Mouse (Mus musculus) heart, postnatal 4 days (tissue): ENCODE results near the gene Mrps31. TPM values are rescaled to one million over a fixed set of nuclear protein-coding genes. Genes with fewer than 3 reads are reported as not detected.

Experiments used
- total RNA-seq, 2 experiments: library from RNA; stranded (reverse); gene quantifications; 2 replicates each; pipeline ENCODE4 v1.2.3; 2021

The Mrps31 gene
- total RNA-seq, 2 experiments from 2014 or later: 49.4 to 52.1 TPM

Other genes with a start within 250 kb of the Mrps31 start
- gene Nek3, start 244.9 kb upstream of the Mrps31 start, total RNA-seq: 1 to 10 TPM; 1.9 to 2.4 TPM
- gene Ckap2, start 225.5 kb upstream of the Mrps31 start, total RNA-seq: 10 to 100 TPM; 32.1 to 34.8 TPM
- 10 to 100 TPM; 31.4 to 34.2 TPM for gene Vps36, start 218.6 kb upstream of the Mrps31 start, total RNA-seq
- gene Thsd1, start 184.0 kb upstream of the Mrps31 start, total RNA-seq: 10 to 100 TPM; 14.4 to 14.6 TPM
- gene Tpte, start 127.9 kb upstream of the Mrps31 start, total RNA-seq: not detected
- 10 to 100 TPM; 13.2 to 13.6 TPM for gene Slc25a15, start 12.8 kb upstream of the Mrps31 start, total RNA-seq